Mouse (Mus musculus): Measurements from ENCODE around the gene Ptges3l.

- no peak for TF ChIP-seq POLR2A (IDR thresholded peaks at IDR 0.05; ENCODE audit: borderline replicate concordance, extremely low read depth, insufficient read depth, insufficient read length, poor library complexity, severe bottlenecking)
- TF ChIP-seq CTCF (IDR thresholded peaks at IDR 0.05; ENCODE audit: borderline replicate concordance, extremely low read depth, insufficient read depth, insufficient read length), result no peak
Measured at GRCm38 (mm10) chr11:101378926-101379325, 46.2 kb downstream of the Ptges3l start.
